Mouse (Mus musculus) left cerebral cortex, postnatal 36 days (tissue): Measurements from ENCODE around the gene Vpreb3. TPM values are rescaled to one million over a fixed set of nuclear protein-coding genes. Genes with fewer than 3 reads are reported as not detected.

Source experiments
- DNase-seq, 2 experiments: peaks; one replicate each; pipeline ENCODE4 v3.0.0; 2021 to 2022; ENCODE audit warnings: low spot score in 2 of 2, mixed read lengths in 1 of 2
- intact Hi-C: fragments of 180-260 bp; cut with DNase I; formaldehyde crosslinking; loops from one replicate; pipeline ENCODE4 v1.15.1; 2025
- total RNA-seq, 2 experiments: library from RNA; stranded (reverse); gene quantifications; 2 replicates each; pipeline ENCODE4 v1.2.3; 2021

Gene Vpreb3
- total RNA-seq: not detected

- DNase-seq: no peak
- intact Hi-C loops: no loop called here
Measured at GRCm38 (mm10) chr10:75942736-75943477, at the start of gene Vpreb3. Vpreb3 (plus strand) TSS chr10:75943057.

GRCm38 (mm10) chr10:75893089-75893750 is 49.6 kb upstream of the Vpreb3 start, which contains the start of gene Derl3:
Derl3 (plus strand) TSS chr10:75893413.
- peak; percentile 95 for DNase-seq
- intact Hi-C loops: no loop called here

GRCm38 (mm10) chr10:75894601-75895000 is 48.3 kb upstream of the Vpreb3 start:
- intact Hi-C loops: no loop called here
- no peak for DNase-seq

- intact Hi-C loops: loop anchor here (5.0 kb wide), 1 partner anchor 42 kb away; the partner anchor contains the start of gene Mmp11
- DNase-seq: no peak
Measured at GRCm38 (mm10) chr10:75895730-75896129, 47.1 kb upstream of the Vpreb3 start.

- peak; percentile 59 to 62 for DNase-seq
- intact Hi-C loops: loop anchor here (5.0 kb wide), 1 partner anchor 41 kb away; the partner anchor contains the start of gene Mmp11
Measured at GRCm38 (mm10) chr10:75896208-75896607, 46.6 kb upstream of the Vpreb3 start.

GRCm38 (mm10) chr10:75897373-75897772 is 45.5 kb upstream of the Vpreb3 start:
- DNase-seq: peak; percentile 40 to 69
- intact Hi-C loops: loop anchor here (1.0 to 5.0 kb wide), 2 partner anchors 40 to 54 kb away; partner anchors contain the start of gene Mmp11

GRCm38 (mm10) chr10:75898039-75898564 is 44.8 kb upstream of the Vpreb3 start:
- DNase-seq: no peak
- intact Hi-C loops: loop anchor here (5.0 kb wide), 1 partner anchor 39 kb away; the partner anchor contains the start of gene Mmp11

- intact Hi-C loops: loop anchor here (5.0 kb wide), 1 partner anchor 38 kb away; the partner anchor contains the start of gene Mmp11
Measured at GRCm38 (mm10) chr10:75898846-75899245, 44.0 kb upstream of the Vpreb3 start.

GRCm38 (mm10) chr10:75904391-75904790 is 38.5 kb upstream of the Vpreb3 start:
- intact Hi-C loops: no loop called here
- no peak for DNase-seq

More at GRCm38 (mm10) chr10:75898846-75899245, 44.0 kb upstream of the Vpreb3 start:
- DNase-seq: peak in 1 of 2 experiments; percentile 35

GRCm38 (mm10) chr10:75906882-75907281 is 36.0 kb upstream of the Vpreb3 start:
- intact Hi-C loops: no loop called here
- DNase-seq: no peak

- no peak for DNase-seq
- intact Hi-C loops: no loop called here
Measured at GRCm38 (mm10) chr10:75910698-75911097, 32.2 kb upstream of the Vpreb3 start.

GRCm38 (mm10) chr10:75913013-75913589 is 29.8 kb upstream of the Vpreb3 start:
- DNase-seq: no peak
- intact Hi-C loops: no loop called here

GRCm38 (mm10) chr10:75915557-75915956 is 27.3 kb upstream of the Vpreb3 start:
- DNase-seq: no peak
- intact Hi-C loops: no loop called here

GRCm38 (mm10) chr10:75916840-75917239 is 26.0 kb upstream of the Vpreb3 start:
- DNase-seq: no peak
- intact Hi-C loops: no loop called here

- DNase-seq: no peak
- intact Hi-C loops: no loop called here
Measured at GRCm38 (mm10) chr10:75919026-75919425, 23.8 kb upstream of the Vpreb3 start.

- DNase-seq: peak; percentile 96 to 97
- intact Hi-C loops: no loop called here
Measured at GRCm38 (mm10) chr10:75921026-75921725, 21.7 kb upstream of the Vpreb3 start, which contains the start of gene Smarcb1. Smarcb1 (minus strand) TSS chr10:75921617.

- intact Hi-C loops: no loop called here
- DNase-seq: no peak
Measured at GRCm38 (mm10) chr10:75921726-75922560, 20.9 kb upstream of the Vpreb3 start.

- intact Hi-C loops: no loop called here
- no peak for DNase-seq
Measured at GRCm38 (mm10) chr10:75924324-75924723, 18.5 kb upstream of the Vpreb3 start.
